Mouse (Mus musculus) stomach, embryonic 16.5 days (tissue): Measurements from ENCODE around the gene Zscan12. TPM values are rescaled to one million over a fixed set of nuclear protein-coding genes. Genes with fewer than 3 reads are reported as not detected.

ENCODE experiments used
- microRNA-seq: library from miRNA; unstranded; fragments of <30 nt; microRNA quantifications from one replicate; pipeline ENCODE4, GENCODE M21; 2016
- polyA plus RNA-seq: library from polyadenylated mRNA; unstranded; fragments of >200 nt; fragmentation: Nextera tagmentation; extraction: Ambion mirVana; gene quantifications from 2 replicates; pipeline ENCODE4 v1.2.1, GENCODE M21; 2015

The Zscan12 gene
- polyA plus RNA-seq, 1 experiment from 2014 or later, result 9.6 TPM

Small RNA genes within 50 kb of the gene (microRNA-seq; reads per million reads assigned to microRNA genes)
- gene Mir6942, result not detected

Other genes starting within 250 kb of the Zscan12 start
- gene Olfr263, start 233.2 kb upstream of the Zscan12 start, polyA plus RNA-seq, result not detected in 2 replicates
- gene Olfr1368, start 217.0 kb upstream of the Zscan12 start, polyA plus RNA-seq, result not detected in 2 replicates
- 84.2 and 84.3 TPM in 2 replicates for gene Trim27, start 183.4 kb upstream of the Zscan12 start, polyA plus RNA-seq
- gene Gpx5, start 70.1 kb upstream of the Zscan12 start, polyA plus RNA-seq, result not detected in 2 replicates
- gene Gpx6, start 50.7 kb upstream of the Zscan12 start, polyA plus RNA-seq, result not detected in 2 replicates
- not detected in 2 replicates for gene Olfr1367, start 15.9 kb upstream of the Zscan12 start, polyA plus RNA-seq
- 66.8 and 73.7 TPM in 2 replicates for gene Zkscan3, start 39.9 kb downstream of the Zscan12 start, polyA plus RNA-seq
- gene Pgbd1, start 78.2 kb downstream of the Zscan12 start, polyA plus RNA-seq, result 2.3 and 2.4 TPM in 2 replicates
- 27.1 and 30.3 TPM in 2 replicates for gene Zscan26, start 90.9 kb downstream of the Zscan12 start, polyA plus RNA-seq
- gene Nkapl, start 105.7 kb downstream of the Zscan12 start, polyA plus RNA-seq, result 1.3 and 1.6 TPM in 2 replicates
- 2.8 and 3.4 TPM in 2 replicates for gene Zkscan4, start 116.1 kb downstream of the Zscan12 start, polyA plus RNA-seq
- not detected in 2 replicates for gene Gm10065, start 116.6 kb downstream of the Zscan12 start, polyA plus RNA-seq
- 0.48 and 1.3 TPM in 2 replicates for gene AK157302, start 132.4 kb downstream of the Zscan12 start, polyA plus RNA-seq
- gene Gm11273, start 138.6 kb downstream of the Zscan12 start, polyA plus RNA-seq, result 6.7 and 20.9 TPM in 2 replicates
- gene Zkscan8, start 168.3 kb downstream of the Zscan12 start, polyA plus RNA-seq, result 6.1 and 6.8 TPM in 2 replicates
- 0.14 and 0.18 TPM in 2 replicates for gene Olfr1366, start 180.0 kb downstream of the Zscan12 start, polyA plus RNA-seq
- gene Olfr1535, start 197.1 kb downstream of the Zscan12 start, polyA plus RNA-seq, result 0.13 TPM in 1 of 2 replicates, not detected in the other
- gene Olfr1364, start 218.9 kb downstream of the Zscan12 start, polyA plus RNA-seq, result not detected in 2 replicates